Mouse (Mus musculus) olfactory bulb, adult 2 months (tissue): ENCODE results near the gene Usb1.

Source experiments
- CTCF ChIP-seq: fragments of 200-500 bp; IDR thresholded peaks from 2 replicates; pipeline ENCODE4 v1.5.1; 2012; ENCODE audit warnings: low read depth, mild to moderate bottlenecking, low read length, moderate library complexity; ENCODE audit not compliant: insufficient read depth
- POLR2A ChIP-seq: fragments of 200-500 bp; IDR thresholded peaks from 2 replicates; pipeline ENCODE4 v1.6.1; 2012; ENCODE audit warnings: mild to moderate bottlenecking, low read depth, low read length, moderate library complexity; ENCODE audit not compliant: insufficient read depth

DNA sequence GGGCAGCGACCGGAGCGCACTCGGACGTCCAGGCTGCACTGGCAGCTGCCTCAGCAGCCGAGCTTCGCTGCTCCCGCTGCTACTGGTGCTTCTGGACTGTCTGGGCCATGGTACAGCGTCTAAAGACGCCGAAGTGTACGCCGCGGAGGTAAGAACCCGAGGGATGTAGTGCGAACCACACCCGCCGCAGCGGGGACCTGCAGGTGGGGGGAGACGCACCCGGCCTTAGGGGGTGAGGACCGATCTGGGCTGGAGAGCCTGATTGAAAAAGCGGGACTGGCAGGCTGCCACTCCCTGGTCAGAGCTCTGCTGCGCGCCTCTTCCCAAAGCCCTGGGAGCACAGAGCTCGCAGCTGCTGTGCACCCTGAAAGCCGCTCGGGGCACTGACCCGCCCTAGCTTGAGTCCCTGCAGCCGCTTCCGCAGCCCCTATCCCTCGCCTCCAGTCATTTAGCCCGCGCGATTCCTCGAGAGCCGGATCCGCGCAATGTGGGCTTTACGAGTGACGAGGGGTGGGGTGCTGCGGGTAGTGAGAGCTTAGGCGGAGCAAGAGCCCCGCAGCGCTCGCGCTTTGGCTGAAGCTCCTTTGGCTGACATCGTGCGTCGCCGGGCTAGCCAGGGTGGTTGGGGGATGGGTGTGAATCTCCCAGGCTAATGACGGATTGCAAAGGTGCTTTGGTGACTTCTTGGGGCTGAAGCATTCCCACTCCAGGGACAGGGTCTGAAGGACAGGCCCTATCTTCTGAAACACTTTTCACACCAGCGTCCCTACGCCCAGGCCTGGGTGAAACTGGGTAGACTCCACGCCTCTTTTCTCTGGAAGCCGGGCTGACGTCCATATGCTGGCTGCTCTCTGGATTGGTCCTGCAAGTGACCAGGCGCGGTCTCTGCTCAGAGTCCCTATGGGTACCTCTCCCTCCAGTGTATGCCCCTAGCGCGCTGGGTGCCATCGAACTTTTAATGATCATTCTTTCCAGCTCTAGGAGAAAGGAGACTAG is 21.1 kb downstream of the Usb1 start:
- TF ChIP-seq CTCF (no peak), POLR2A (peak; percentile 11; the same call in 1 of the 2 replicates)
